Mouse (Mus musculus) forebrain, embryonic 16.5 days (tissue): Measurements from ENCODE around the gene Glipr2. TPM values are rescaled to one million over a fixed set of nuclear protein-coding genes. Genes with fewer than 3 reads are reported as not detected.
A peak's percentile ranks its signal among the peaks of the same experiment; 100 is the strongest.

Source experiments
- ATAC-seq: fragments of 200-750 bp; cut with Nextera tagmentation; 2 replicates; pipeline ENCODE4 v1.8.0; 2017; ENCODE audit warnings: mild to moderate bottlenecking, moderate library complexity
- H3K27ac ChIP-seq: fragments of 300-500 bp; sonication (generic); 2 replicates; pipeline ENCODE4 v1.5.1; 2014; ENCODE audit warnings: low read length, control low read depth
- H3K27me3 ChIP-seq: fragments of 300-500 bp; sonication (generic); replicated peaks from 2 replicates; pipeline ENCODE4 v1.6.1; 2014; ENCODE audit warnings: low read length; ENCODE audit not compliant: control insufficient read depth, insufficient read depth
- H3K36me3 ChIP-seq: fragments of 300-500 bp; sonication (generic); 2 replicates; pipeline ENCODE4 v1.6.1; 2014; ENCODE audit not compliant: control insufficient read depth, insufficient read depth
- H3K4me1 ChIP-seq: fragments of 300-500 bp; sonication (generic); replicated peaks from 2 replicates; pipeline ENCODE4 v1.6.1; 2014; ENCODE audit warnings: low read length; ENCODE audit not compliant: control insufficient read depth, insufficient read depth
- H3K4me2 ChIP-seq: fragments of 300-500 bp; sonication (generic); 2 replicates; pipeline ENCODE4 v1.6.1; 2014; ENCODE audit warnings: mild to moderate bottlenecking, low read length, control low read depth
- H3K4me3 ChIP-seq: fragments of 300-500 bp; sonication (generic); replicated peaks from 2 replicates; pipeline ENCODE4 v1.5.1; 2014; ENCODE audit warnings: mild to moderate bottlenecking, low read length, control low read depth
- H3K9ac ChIP-seq: fragments of 300-500 bp; sonication (generic); replicated peaks from 2 replicates; pipeline ENCODE4 v1.6.1; 2014; ENCODE audit warnings: low read depth, low read length, control low read depth
- H3K9me3 ChIP-seq: fragments of 300-500 bp; sonication (generic); 2 replicates; pipeline ENCODE4 v1.6.1; 2016; ENCODE audit warnings: low read length; ENCODE audit not compliant: control insufficient read depth
- WGBS: fragments of 180-500 bp; shearing (Covaris S2); extraction: QIAGEN DNeasy Blood & Tissue Kit; methylation state at CpG from one replicate; pipeline ENCODE4 v1.1.7; 2014; 5-methylcytosine and 5-hydroxymethylcytosine counted together
- polyA plus RNA-seq: library from polyadenylated mRNA; unstranded; fragments of >200 nt; fragmentation: Nextera tagmentation; extraction: Ambion mirVana; gene quantifications from 2 replicates; pipeline ENCODE4 v1.2.1, GENCODE M21; 2015

Gene Glipr2
- polyA plus RNA-seq, 1 experiment from 2014 or later = 27.2 TPM

DNA sequence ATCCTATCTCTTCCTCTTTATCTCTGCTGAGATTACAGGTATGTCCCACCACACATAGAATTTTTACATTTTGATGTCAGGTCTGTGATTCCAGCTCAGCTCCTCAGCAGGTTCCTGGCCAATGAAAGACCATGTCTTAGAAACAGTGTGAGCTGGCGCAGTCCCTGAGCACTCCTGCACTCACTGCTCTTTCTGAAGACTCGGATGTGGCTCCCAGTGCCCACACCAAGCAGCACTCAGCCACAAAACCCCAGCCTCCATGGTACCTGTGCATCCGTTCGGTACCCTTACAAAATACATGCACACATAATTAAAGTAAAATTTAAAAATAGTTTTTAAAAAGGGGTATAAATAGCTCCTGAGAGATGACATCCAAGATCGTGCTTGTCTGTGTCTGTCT, 15.9 kb upstream of the Glipr2 start:
- no peak overlapping the region for H3K4me2 ChIP-seq

DNA sequence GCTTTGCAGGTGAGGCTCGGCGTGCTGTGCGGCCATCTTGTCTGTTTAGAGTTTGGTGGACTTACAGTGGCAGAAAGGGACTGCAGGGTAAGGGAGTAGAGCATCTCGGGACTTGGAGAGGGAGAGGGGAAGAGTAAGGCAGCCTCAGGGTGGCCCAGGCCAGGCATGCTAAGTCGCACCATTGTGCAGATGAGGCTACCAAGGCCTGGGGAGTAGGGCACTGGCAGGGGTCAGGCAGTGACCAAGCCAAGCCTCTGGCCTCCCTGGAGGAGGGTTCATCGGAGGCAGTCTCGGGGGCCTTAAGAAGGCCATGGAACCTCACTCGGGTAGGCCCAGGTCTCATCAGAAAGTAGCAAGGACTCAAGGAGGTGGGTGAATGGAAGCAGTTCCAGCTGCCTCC, 14.8 kb upstream of the Glipr2 start:
- WGBS = 92% methylated on average over 8 of the region's 8 CpGs
- no peak overlapping the region for H3K4me2 ChIP-seq
- H3K27ac ChIP-seq = no peak overlapping the region
- no peaks in the 10 kb centered on the region for H3K4me1 ChIP-seq
- no peak for ATAC-seq
- no peaks in the 10 kb centered on the region for H3K36me3 ChIP-seq
- H3K9me3 ChIP-seq = no peaks in the 10 kb centered on the region
- no peak overlapping the region for H3K9ac ChIP-seq
- H3K27me3 ChIP-seq = no peaks in the 10 kb centered on the region
- no peak overlapping the region for H3K4me3 ChIP-seq

More for the DNA sequence above, 15.9 kb upstream of the Glipr2 start:
- Histone ChIP-seq H3K9me3 (no peaks in the 10 kb centered on the region), H3K4me1 (no peaks in the 10 kb centered on the region), H3K9ac (no peak overlapping the region), H3K4me3 (no peak overlapping the region), H3K36me3 (no peaks in the 10 kb centered on the region), H3K27me3 (no peaks in the 10 kb centered on the region), H3K27ac (no peak overlapping the region)
- ATAC-seq = no peak
- WGBS = 83% methylated on average over 5 of the region's 5 CpGs

DNA sequence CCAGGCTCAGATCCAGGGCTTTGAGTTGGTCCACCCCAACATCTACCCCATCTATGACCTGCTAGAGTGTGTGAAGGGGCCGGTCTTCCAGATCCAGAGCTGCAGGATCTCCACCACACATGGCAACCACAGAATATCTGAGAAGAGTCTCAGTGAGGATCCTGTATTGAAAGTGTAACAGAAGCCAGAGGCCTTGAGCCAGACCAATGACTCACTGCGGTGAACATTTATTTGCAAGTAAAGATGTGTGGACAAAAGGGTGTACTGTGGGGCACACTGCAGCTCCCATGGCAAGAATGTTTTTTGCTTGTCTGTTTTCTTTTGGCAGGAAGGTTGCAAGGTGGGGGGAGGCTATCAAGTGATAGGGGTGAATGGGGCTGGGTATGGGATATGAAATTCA, 9.6 kb upstream of the Glipr2 start:
- Histone ChIP-seq H3K9me3 (no peaks in the 10 kb centered on the region), H3K4me1 (no peaks in the 10 kb centered on the region), H3K36me3 (no peaks in the 10 kb centered on the region), H3K9ac (no peak overlapping the region), H3K4me3 (no peak overlapping the region), H3K4me2 (no peak overlapping the region), H3K27ac (no peak overlapping the region), H3K27me3 (no peaks in the 10 kb centered on the region)
- WGBS = 97% methylated on average over 2 of the region's 2 CpGs
- no peak for ATAC-seq

DNA sequence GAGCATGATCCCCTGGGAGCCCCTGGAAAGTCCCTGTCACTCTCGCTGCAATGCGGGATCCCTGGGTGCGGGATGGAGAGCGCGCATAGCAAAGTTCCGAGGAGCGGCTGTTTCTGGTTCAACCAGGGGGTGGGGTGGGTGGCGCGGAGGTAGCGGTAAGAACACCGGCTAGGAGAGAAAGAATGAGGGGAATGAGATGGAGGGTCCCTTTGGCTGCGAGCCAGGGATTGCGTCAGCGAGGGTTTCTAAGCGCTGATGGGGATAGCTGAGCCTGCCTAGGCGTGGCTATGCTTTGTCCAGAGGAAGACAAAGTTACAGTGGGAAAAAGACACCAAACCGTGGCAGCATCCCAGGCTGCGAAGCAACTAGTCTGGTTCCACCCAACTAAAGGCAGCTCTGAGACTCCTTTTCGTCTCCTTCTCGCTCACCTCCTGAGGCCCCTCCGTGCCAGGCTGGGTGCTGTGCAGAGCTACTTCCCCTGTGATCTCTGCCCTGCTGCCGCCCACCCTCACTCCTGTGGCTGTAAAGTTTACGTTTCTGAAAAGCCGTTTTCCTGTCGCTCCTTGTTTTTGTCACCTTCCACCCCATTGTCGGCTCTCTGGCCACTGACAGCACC, 753 bp downstream of the Glipr2 start:
- H3K36me3 ChIP-seq = no peaks in the 10 kb centered on the region
- H3K4me2 ChIP-seq = peak overlapping the region; percentile 86
- peaks cover 11% of the 10 kb centered on the region for H3K4me1 ChIP-seq
- ATAC-seq = peak; percentile 76
- no peaks in the 10 kb centered on the region for H3K27me3 ChIP-seq
- H3K9ac ChIP-seq = peak overlapping the region; percentile 72
- WGBS = 1% methylated on average over 26 of the region's 26 CpGs
- peak overlapping the region; percentile 62 for H3K4me3 ChIP-seq
- peak overlapping the region; percentile 24 for H3K27ac ChIP-seq
- H3K9me3 ChIP-seq = no peaks in the 10 kb centered on the region

DNA sequence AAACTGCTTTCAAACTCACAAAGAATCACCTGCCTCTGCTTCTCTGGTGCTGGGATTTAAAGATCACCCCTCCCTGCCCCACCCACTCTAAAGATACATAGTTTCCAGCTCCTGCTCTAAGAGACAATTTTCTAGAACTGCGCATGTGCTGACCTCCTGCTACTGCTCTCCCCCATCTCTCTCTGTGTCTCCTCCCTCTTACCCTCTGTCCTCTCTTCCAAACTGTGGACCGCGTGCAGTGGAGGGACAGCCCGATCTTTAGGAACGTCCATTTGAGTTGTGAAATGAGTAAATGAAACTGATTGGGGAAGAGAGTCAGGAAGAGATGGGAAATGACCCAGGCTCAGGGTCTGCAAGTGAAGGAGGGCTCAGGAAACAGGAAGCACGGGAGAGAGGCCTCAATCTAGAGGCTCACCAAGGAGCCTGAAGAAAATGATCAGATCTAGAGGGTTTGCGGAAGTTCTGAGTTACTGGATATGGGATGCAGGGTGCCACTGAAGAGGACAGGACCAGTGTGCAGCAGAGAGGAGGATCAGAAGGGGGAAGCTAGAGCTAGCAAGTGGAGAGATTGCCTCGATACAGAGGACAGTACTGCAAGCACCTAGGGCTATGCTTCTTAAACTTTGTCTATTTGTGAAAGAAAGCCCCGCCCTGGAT, 2.5 kb downstream of the Glipr2 start:
- Histone ChIP-seq H3K4me2 (no peak overlapping the region), H3K9ac (no peak overlapping the region), H3K4me1 (peaks cover 11% of the 10 kb centered on the region), H3K27ac (no peak overlapping the region), H3K27me3 (no peaks in the 10 kb centered on the region), H3K36me3 (no peaks in the 10 kb centered on the region), H3K4me3 (no peak overlapping the region), H3K9me3 (no peaks in the 10 kb centered on the region)
- no peak for ATAC-seq
- WGBS = 70% methylated on average over 9 of the region's 9 CpGs

DNA sequence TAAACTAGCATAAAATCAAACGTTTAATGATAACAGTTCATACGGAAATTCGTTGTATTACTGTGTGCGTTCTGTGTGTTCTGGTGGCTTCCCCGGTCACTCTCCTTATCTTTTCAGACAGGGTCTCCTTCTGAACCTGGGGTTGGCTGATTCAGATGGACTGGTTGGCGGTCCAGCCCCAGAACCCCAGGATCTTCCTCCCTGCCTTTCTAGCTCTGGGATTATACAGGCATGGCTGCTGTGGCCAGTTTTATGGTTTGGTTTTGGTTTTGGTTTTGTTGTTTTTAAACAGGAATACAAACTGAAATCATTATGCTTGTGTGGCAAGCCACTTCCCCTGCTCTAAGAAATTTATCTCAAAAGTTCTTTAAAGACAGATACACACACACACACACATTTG, 3.0 kb downstream of the Glipr2 start:
- no peak for ATAC-seq
- H3K27ac ChIP-seq = no peak overlapping the region
- no peak overlapping the region for H3K4me2 ChIP-seq
- H3K4me3 ChIP-seq = no peak overlapping the region
- H3K36me3 ChIP-seq = no peaks in the 10 kb centered on the region
- no peaks in the 10 kb centered on the region for H3K9me3 ChIP-seq
- 84% methylated on average over 6 of the region's 6 CpGs for WGBS
- H3K27me3 ChIP-seq = no peaks in the 10 kb centered on the region
- H3K9ac ChIP-seq = no peak overlapping the region
- peaks cover 11% of the 10 kb centered on the region for H3K4me1 ChIP-seq

DNA sequence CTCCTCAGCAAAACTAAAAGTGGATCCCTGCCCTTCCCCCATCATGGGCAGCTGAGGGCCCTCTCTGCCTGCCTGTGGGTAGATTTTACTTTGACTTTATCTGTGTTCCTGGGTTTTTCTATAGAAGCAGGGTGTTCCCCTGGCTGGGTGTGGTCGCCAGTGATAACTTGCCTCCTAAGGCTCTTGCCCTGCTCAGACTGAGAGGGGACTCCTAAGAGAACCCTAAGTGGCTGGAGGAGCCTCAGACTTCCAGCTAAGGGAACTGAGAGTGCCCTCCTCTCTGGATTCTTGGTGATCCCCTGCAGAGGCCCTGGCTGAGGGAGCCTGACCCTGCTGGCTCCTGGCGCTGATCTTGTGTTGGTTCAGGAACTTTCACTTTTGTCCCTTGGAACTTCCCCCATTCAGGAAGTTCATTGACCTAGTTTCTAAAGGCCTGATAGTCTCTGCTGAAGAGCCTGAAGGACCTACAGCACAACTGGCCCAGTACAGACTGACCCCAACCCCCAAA, 7.2 kb downstream of the Glipr2 start:
- Histone ChIP-seq H3K4me3 (no peak overlapping the region), H3K4me1 (peaks cover 7% of the 10 kb centered on the region), H3K36me3 (no peaks in the 10 kb centered on the region), H3K9ac (no peak overlapping the region), H3K27ac (no peak overlapping the region), H3K4me2 (no peak overlapping the region), H3K27me3 (no peaks in the 10 kb centered on the region), H3K9me3 (no peaks in the 10 kb centered on the region)
- no peak for ATAC-seq
- 40% methylated on average over 2 of the region's 2 CpGs for WGBS

DNA sequence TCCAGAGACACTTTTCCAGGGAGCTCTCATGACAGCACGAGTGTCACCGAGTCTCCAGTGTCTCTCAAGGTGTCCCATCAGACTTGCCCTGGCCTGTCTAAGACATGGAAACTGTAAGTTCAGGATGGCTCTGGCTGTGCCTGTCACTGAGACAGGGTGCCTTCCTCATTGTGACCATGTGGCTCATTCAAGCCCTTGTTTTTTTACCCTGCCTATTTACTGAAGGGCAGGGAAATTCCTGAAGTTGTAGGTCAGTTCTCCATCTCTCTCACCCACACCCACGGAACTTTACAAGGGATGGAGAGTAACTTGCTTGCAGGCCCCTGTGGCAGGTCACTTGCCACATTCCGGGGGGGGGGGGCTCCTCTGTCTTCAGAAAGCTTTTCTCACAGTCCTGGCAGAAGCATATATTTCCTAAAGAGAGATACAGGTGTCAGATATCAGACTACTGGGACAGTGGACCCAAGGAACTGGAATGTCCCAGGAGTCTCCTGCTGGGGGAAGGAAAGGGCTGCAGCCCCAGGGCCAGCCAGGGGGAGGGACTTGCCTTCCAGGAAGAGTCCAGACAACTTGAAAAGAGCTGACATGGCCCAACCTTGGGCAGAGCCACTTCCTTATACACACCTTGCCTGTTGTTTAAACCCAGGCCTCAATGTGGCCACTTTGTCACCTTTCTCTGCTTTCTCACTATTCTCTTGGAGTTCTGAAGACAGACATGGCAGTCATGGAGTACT, 7.9 kb downstream of the Glipr2 start:
- H3K9ac ChIP-seq = no peak overlapping the region
- no peak overlapping the region for H3K4me3 ChIP-seq
- no peaks in the 10 kb centered on the region for H3K36me3 ChIP-seq
- no peak for ATAC-seq
- H3K9me3 ChIP-seq = no peaks in the 10 kb centered on the region
- WGBS = 67% methylated on average over 4 of the region's 4 CpGs
- peaks cover 9% of the 10 kb centered on the region for H3K4me1 ChIP-seq
- no peak overlapping the region for H3K27ac ChIP-seq
- H3K4me2 ChIP-seq = no peak overlapping the region
- H3K27me3 ChIP-seq = no peaks in the 10 kb centered on the region

DNA sequence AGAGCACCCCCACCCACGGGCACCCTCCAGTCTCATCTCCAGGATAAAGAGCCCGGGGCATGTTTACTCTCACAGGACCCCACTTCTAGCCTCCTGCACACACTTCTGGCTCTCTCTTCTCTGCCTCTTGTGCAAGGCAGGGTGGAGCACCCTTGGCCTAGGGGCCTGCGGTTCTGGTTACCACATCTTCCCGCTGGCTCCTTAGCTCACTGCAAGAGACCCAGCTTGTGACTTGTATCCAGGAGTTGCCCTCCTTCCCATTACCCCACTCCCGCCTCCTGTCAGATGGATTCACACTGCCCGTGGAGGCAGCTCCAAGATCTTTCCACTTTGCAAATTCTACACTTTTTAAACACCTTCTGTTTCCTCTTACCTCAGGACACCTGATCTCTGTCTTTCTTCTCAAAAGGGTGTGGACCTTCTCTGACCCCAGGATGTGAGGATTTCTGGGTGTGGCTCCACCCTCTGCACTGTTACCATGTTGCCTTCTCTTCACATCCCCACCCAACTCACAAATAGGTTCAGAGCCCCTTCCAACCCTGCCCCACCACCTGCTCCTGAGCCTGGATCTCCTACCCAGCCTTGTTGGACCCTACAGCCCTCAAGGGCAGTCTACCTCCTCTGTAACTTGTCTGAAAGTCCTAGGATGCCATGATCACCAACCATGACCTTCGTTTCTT, 8.8 kb downstream of the Glipr2 start:
- Histone ChIP-seq H3K27ac (no peak overlapping the region), H3K9ac (no peak overlapping the region), H3K27me3 (no peaks in the 10 kb centered on the region), H3K4me1 (peaks cover 9% of the 10 kb centered on the region), H3K36me3 (no peaks in the 10 kb centered on the region), H3K4me2 (no peak overlapping the region), H3K9me3 (no peaks in the 10 kb centered on the region), H3K4me3 (no peak overlapping the region)
- 80% methylated on average over 7 of the region's 7 CpGs for WGBS
- ATAC-seq = no peak
